Mouse (Mus musculus): ENCODE results near the gene Ccp110. TPM values are rescaled to one million over a fixed set of nuclear protein-coding genes. Genes with fewer than 3 reads are reported as not detected.

Ccp110 gene
- polyA plus RNA-seq, 1 experiment, result 3.8 TPM

DNA sequence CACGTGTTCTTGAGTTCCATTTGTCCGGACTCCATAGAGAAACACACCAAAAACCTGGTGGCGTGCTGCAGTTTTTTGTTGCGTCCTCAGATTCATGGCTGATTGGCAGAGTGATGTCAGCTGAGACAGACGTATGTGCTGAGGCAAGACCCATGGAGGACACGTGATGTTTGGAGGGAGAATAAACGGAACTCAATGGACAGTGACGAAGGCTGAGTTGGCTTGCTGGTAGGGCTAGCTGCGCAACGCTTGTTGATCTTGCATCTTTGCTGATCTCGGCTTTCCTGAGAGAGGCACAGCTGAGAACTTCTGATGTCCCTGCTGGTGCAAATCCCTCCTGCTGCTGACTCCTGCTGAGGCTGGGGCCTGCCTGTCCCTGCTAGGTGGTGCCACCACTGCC lies 51.6 kb downstream of the Ccp110 start:
- H3ac ChIP-seq (ENCODE audit: control insufficient read depth, insufficient read length, low read depth), result no peak overlapping the region
- no peaks in the 10 kb centered on the region for H3K79me2 ChIP-seq (ENCODE audit: control insufficient read depth, insufficient read depth)
- no peaks in the 10 kb centered on the region for H3K79me3 ChIP-seq (ENCODE audit: low read depth)
- peaks cover 5% of the 10 kb centered on the region for H3K36me3 ChIP-seq (ENCODE audit: control insufficient read depth, insufficient read depth)
- H3K4me3 ChIP-seq (ENCODE audit: insufficient read depth, poor library complexity, severe bottlenecking), result no peak overlapping the region
- H3K27me3 ChIP-seq (ENCODE audit: control insufficient read depth, insufficient read depth, insufficient read length), result no peaks in the 10 kb centered on the region
- TF ChIP-seq CEBPB (IDR thresholded peaks at IDR 0.05; ENCODE audit: low read depth) (no peak), MAX (IDR thresholded peaks at IDR 0.05) (no peak), MYOG (IDR thresholded peaks at IDR 0.05; ENCODE audit: control insufficient read depth, extremely low read depth, insufficient read length) (no peak), FOSL1 (IDR thresholded peaks at IDR 0.05; ENCODE audit: insufficient read depth, low read length, poor library complexity, severe bottlenecking) (no peak), CTCF (IDR thresholded peaks at IDR 0.05; ENCODE audit: control insufficient read depth, insufficient read depth, insufficient read length) (no peak), MYOD1 (IDR thresholded peaks at IDR 0.05; ENCODE audit: control insufficient read depth, insufficient read length, low read depth) (no peak), USF1 (IDR thresholded peaks at IDR 0.05; ENCODE audit: low read depth) (no peak)

DNA sequence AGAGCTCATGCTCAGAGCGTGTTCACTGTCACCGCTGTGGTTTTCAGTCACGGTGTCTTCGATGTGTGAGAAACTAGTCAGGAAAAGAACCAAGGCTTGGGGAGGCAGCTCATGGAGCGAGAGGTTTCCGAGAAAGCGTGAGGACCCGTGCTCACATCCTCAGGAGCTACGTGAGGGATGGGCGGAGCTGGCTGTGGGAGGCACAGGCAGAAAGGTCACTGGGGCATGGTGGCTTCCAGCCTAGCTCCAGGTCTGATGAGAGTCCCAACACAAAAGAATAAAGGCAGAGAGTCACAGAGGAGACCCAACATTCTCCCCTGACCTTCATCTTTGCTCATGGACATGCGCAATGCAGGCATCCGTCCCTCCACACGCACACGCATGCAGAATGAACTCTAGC lies 52.4 kb downstream of the Ccp110 start:
- H3K36me3 ChIP-seq (ENCODE audit: control insufficient read depth, insufficient read depth), result peaks cover 5% of the 10 kb centered on the region

GRCm38 (mm10) chr7:118765604-118766003 lies 53.3 kb downstream of the Ccp110 start:
- Histone ChIP-seq H3ac (ENCODE audit: control insufficient read depth, insufficient read length, low read depth) (no peak overlapping the region), H3K79me2 (ENCODE audit: control insufficient read depth, insufficient read depth) (no peaks in the 10 kb centered on the region), H3K4me3 (ENCODE audit: insufficient read depth, poor library complexity, severe bottlenecking) (no peak overlapping the region), H3K79me3 (ENCODE audit: low read depth) (no peaks in the 10 kb centered on the region), H3K27me3 (ENCODE audit: control insufficient read depth, insufficient read depth, insufficient read length) (no peaks in the 10 kb centered on the region), H3K36me3 (ENCODE audit: control insufficient read depth, insufficient read depth) (peaks cover 5% of the 10 kb centered on the region)
- no peak for TF ChIP-seq CTCF (IDR thresholded peaks at IDR 0.05; ENCODE audit: control insufficient read depth, insufficient read depth, insufficient read length)
- TF ChIP-seq MYOD1 (IDR thresholded peaks at IDR 0.05; ENCODE audit: control insufficient read depth, insufficient read length, low read depth), result no peak
- no peak for TF ChIP-seq MYOG (IDR thresholded peaks at IDR 0.05; ENCODE audit: control insufficient read depth, extremely low read depth, insufficient read length)
- TF ChIP-seq USF1 (IDR thresholded peaks at IDR 0.05; ENCODE audit: low read depth), result no peak

More for the DNA sequence above, 52.4 kb downstream of the Ccp110 start:
- no peaks in the 10 kb centered on the region for H3K79me2 ChIP-seq (ENCODE audit: control insufficient read depth, insufficient read depth)
- no peak for TF ChIP-seq MYOD1 (IDR thresholded peaks at IDR 0.05; ENCODE audit: control insufficient read depth, insufficient read length, low read depth)
- no peak for TF ChIP-seq FOSL1 (IDR thresholded peaks at IDR 0.05; ENCODE audit: insufficient read depth, low read length, poor library complexity, severe bottlenecking)
- no peak for TF ChIP-seq MAX (IDR thresholded peaks at IDR 0.05)
- TF ChIP-seq MYOG (IDR thresholded peaks at IDR 0.05; ENCODE audit: control insufficient read depth, extremely low read depth, insufficient read length), result no peak
- no peak for TF ChIP-seq USF1 (IDR thresholded peaks at IDR 0.05; ENCODE audit: low read depth)
- no peak for TF ChIP-seq CEBPB (IDR thresholded peaks at IDR 0.05; ENCODE audit: low read depth)
- TF ChIP-seq CTCF (IDR thresholded peaks at IDR 0.05; ENCODE audit: control insufficient read depth, insufficient read depth, insufficient read length), result no peak
- H3K27me3 ChIP-seq (ENCODE audit: control insufficient read depth, insufficient read depth, insufficient read length), result no peaks in the 10 kb centered on the region
- H3K4me3 ChIP-seq (ENCODE audit: insufficient read depth, poor library complexity, severe bottlenecking), result no peak overlapping the region
- no peaks in the 10 kb centered on the region for H3K79me3 ChIP-seq (ENCODE audit: low read depth)
- no peak overlapping the region for H3ac ChIP-seq (ENCODE audit: control insufficient read depth, insufficient read length, low read depth)

DNA sequence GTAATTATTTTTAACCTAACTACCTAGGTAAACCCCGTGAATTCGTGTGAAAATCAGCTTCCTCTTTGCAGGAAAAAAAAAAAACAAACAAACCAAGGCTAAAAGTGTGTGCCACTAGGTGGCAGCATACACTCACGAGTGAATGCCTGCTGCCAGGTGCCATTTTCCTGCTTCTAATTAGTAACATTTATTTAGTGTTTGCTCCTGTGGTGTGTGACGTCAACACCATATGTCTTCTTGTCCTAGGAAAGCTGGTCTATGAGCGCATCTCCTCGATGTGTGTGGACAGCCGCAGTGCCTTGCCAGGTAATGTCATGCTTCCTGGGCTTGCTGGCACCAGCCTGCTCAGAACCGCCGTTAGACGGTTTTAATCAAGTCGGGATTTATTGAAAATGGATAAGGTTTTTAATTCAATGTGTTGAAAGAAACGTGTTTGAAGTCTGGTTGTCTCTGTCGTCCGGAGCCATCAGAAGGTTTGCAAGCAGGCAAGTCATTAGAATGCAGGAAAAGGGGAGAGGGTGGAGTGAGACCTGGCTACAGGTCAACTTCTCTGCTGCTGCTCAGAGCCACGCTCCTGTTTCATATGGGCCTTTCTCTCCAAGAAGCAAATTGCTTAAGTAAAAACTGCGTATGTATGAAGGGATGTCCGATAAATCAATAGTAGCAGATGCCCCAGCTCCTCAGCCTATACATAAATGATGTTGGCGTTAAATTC lies 53.9 kb downstream of the Ccp110 start:
- TF ChIP-seq CTCF (IDR thresholded peaks at IDR 0.05; ENCODE audit: control insufficient read depth, insufficient read depth, insufficient read length), result no peak
- TF ChIP-seq MYOD1 (IDR thresholded peaks at IDR 0.05; ENCODE audit: control insufficient read depth, insufficient read length, low read depth), result no peak
- no peak for TF ChIP-seq FOSL1 (IDR thresholded peaks at IDR 0.05; ENCODE audit: insufficient read depth, low read length, poor library complexity, severe bottlenecking)
- no peak for TF ChIP-seq MYOG (IDR thresholded peaks at IDR 0.05; ENCODE audit: control insufficient read depth, extremely low read depth, insufficient read length)
- no peak for TF ChIP-seq CEBPB (IDR thresholded peaks at IDR 0.05; ENCODE audit: low read depth)
- TF ChIP-seq USF1 (IDR thresholded peaks at IDR 0.05; ENCODE audit: low read depth), result no peak
- no peak for TF ChIP-seq MAX (IDR thresholded peaks at IDR 0.05)
- Histone ChIP-seq H3K27me3 (ENCODE audit: control insufficient read depth, insufficient read depth, insufficient read length) (no peaks in the 10 kb centered on the region), H3ac (ENCODE audit: control insufficient read depth, insufficient read length, low read depth) (no peak overlapping the region), H3K79me3 (ENCODE audit: low read depth) (no peaks in the 10 kb centered on the region), H3K79me2 (ENCODE audit: control insufficient read depth, insufficient read depth) (no peaks in the 10 kb centered on the region), H3K4me3 (ENCODE audit: insufficient read depth, poor library complexity, severe bottlenecking) (no peak overlapping the region), H3K36me3 (ENCODE audit: control insufficient read depth, insufficient read depth) (peaks cover 5% of the 10 kb centered on the region)

- no peak for TF ChIP-seq FOSL1 (IDR thresholded peaks at IDR 0.05; ENCODE audit: insufficient read depth, low read length, poor library complexity, severe bottlenecking)
- no peak for TF ChIP-seq USF1 (IDR thresholded peaks at IDR 0.05; ENCODE audit: low read depth)
- no peak for TF ChIP-seq MYOD1 (IDR thresholded peaks at IDR 0.05; ENCODE audit: control insufficient read depth, insufficient read length, low read depth)
- TF ChIP-seq CEBPB (IDR thresholded peaks at IDR 0.05; ENCODE audit: low read depth), result no peak
- TF ChIP-seq CTCF (IDR thresholded peaks at IDR 0.05; ENCODE audit: control insufficient read depth, insufficient read depth, insufficient read length), result no peak
- peaks cover 5% of the 10 kb centered on the region for H3K36me3 ChIP-seq (ENCODE audit: control insufficient read depth, insufficient read depth)
- no peaks in the 10 kb centered on the region for H3K27me3 ChIP-seq (ENCODE audit: control insufficient read depth, insufficient read depth, insufficient read length)
- no peaks in the 10 kb centered on the region for H3K79me3 ChIP-seq (ENCODE audit: low read depth)
- no peaks in the 10 kb centered on the region for H3K79me2 ChIP-seq (ENCODE audit: control insufficient read depth, insufficient read depth)
- no peak overlapping the region for H3K4me3 ChIP-seq (ENCODE audit: insufficient read depth, poor library complexity, severe bottlenecking)
- H3ac ChIP-seq (ENCODE audit: control insufficient read depth, insufficient read length, low read depth), result no peak overlapping the region
Observed at GRCm38 (mm10) chr7:118766834-118767224, 54.5 kb downstream of the Ccp110 start.

DNA sequence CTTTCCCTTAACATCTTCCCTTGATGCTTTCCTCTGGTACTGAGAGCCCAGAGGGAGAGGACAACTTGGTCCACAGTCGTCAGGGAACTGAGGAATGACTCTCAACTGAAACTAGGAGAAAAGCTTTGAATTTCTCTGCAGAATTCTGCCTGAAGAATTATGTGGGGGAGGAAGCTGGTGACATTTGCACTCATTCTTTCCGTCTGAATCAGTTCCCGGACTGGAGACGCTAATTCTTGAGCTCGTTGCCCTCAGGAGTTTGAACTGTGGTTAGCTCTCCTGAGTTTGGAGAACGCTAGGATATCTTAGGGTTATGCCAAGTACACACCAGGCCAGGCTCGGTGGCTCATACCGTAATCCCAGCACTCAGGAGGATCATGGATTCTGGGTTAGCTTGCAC lies 56.9 kb downstream of the Ccp110 start:
- no peak for TF ChIP-seq CEBPB (IDR thresholded peaks at IDR 0.05; ENCODE audit: low read depth)
- no peak for TF ChIP-seq USF1 (IDR thresholded peaks at IDR 0.05; ENCODE audit: low read depth)
- TF ChIP-seq MYOG (IDR thresholded peaks at IDR 0.05; ENCODE audit: control insufficient read depth, extremely low read depth, insufficient read length), result no peak
- TF ChIP-seq MAX (IDR thresholded peaks at IDR 0.05), result no peak
- TF ChIP-seq MYOD1 (IDR thresholded peaks at IDR 0.05; ENCODE audit: control insufficient read depth, insufficient read length, low read depth), result no peak
- no peak for TF ChIP-seq FOSL1 (IDR thresholded peaks at IDR 0.05; ENCODE audit: insufficient read depth, low read length, poor library complexity, severe bottlenecking)
- TF ChIP-seq CTCF (IDR thresholded peaks at IDR 0.05; ENCODE audit: control insufficient read depth, insufficient read depth, insufficient read length), result no peak

More for the DNA sequence above, 56.9 kb downstream of the Ccp110 start:
- Histone ChIP-seq H3K79me2 (ENCODE audit: control insufficient read depth, insufficient read depth) (no peaks in the 10 kb centered on the region), H3K27me3 (ENCODE audit: control insufficient read depth, insufficient read depth, insufficient read length) (no peaks in the 10 kb centered on the region), H3K79me3 (ENCODE audit: low read depth) (no peaks in the 10 kb centered on the region), H3K4me3 (ENCODE audit: insufficient read depth, poor library complexity, severe bottlenecking) (no peak overlapping the region), H3ac (ENCODE audit: control insufficient read depth, insufficient read length, low read depth) (no peak overlapping the region), H3K36me3 (ENCODE audit: control insufficient read depth, insufficient read depth) (no peaks in the 10 kb centered on the region)

All from C2C12 (cell line).